Mouse (Mus musculus) ZHBTc4 (cell line): ENCODE results near the gene Tbcc.

Experiments used
- DNase-seq: peaks from one replicate; pipeline ENCODE4 v3.0.0-alpha.2; 2011; ENCODE audit warnings: low read depth, low spot score

Tbcc gene

DNA sequence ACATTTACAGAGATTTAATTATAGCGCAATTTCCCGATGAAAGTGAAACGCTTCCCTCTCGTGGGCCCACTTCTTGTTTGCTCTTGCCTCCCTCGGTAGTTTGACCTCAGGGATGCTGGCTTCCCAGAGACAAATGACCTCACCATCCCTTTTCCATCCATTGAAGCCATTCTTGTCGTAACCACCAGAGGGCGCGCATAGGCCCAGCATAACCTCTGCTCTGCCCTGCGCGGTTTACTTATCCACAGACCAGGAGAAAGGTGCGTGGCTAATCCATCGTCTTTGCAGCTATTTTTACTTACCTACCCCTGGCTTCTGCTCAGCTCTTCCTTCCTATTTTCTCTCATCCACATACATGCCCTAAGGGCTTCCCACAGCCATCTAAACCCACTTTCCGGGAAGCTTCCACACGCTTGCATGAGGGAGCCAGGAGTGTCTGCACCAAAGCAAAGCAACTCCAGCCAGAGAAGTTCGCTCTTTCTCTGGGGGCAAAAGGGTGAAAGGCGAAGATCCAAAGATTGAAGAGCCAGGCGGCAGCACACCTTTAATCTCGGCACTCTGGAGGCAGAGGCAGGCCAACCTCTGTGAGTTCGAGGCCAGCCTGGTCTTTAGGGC is 13.5 kb downstream of the Tbcc start:
- DNase-seq: peak; percentile 93

DNA sequence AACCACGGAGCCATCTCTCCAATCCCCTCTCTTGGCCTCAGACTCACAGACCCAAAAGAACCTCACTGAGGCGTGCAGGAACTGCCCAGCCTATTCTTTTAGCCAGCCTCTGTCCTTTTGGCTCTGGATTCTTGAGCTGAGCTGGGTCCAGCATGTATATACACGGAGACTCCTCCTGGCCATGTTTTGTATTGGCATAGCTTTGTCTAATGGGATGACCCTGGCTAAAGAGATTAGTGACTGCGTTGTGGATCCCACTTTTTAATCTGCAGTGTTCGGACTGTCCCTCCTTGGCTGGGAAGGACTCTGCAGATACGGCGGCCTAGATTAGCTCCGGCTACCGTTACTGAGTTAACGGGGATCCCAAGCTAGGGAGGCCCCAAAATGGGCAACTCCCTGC is 19.7 kb downstream of the Tbcc start, which contains the start of gene Prph2:
Gene Prph2 (plus strand): TSS at position 274 of the 400 bp plus-strand sequence.
- no peak for DNase-seq

DNA sequence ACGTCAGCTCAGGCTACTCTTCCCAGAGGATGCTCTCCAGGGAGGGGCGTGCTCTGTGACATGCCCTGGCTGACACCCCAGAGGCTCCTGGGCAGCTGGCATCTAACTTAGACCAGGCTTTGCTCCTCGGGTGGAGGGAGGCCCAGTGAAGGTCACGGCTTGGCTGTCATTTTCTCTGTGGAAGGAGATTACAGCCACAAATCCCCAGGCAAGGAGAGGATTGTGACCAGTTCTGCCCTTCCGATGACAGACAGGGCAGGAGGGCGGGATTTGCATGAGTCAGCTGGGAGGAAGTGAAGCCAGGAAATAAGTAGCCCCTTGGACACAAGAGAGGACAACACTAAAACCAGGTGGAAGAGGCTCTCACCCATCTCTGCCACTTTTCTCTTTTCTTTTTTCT is 21.8 kb downstream of the Tbcc start:
- no peak for DNase-seq

DNA sequence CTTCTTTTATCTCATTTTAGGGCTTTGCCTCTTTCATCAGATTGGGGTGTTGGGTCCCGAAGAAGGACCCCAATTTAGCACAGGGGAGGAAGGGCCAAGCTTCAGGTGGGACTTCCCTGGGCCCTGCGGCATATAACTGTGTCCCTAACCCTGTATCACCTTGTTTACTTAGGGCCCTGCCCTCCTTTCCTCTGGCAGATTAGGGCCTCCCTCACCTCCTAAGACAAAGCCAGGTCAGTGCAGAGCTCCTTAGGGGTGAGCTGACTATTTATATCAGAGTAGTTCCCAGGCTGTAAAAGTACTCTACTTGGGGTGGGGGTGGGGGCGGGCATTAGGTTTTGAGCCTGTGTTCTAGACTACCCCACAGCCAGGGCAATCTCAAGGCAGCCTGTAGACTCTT is 24.6 kb downstream of the Tbcc start:
- DNase-seq: no peak

DNA sequence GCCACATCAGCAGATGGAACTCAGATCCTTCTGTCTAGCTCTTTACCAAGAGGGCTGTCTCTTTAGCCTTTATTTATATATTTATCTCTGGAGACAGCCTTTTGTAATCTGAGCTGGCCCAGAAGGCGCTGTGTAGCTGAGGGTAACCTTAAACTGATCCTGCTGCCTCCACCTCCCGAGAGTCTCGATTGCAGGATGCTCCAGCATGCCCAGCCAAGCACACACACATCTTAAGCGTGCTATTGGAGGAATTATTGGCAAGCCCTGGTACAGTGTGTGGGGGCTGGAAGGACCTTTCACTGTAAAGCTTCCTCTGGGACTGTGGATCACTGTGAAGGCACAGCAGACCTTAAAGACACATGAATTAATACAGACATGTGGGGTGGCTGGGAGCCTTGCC is 28.5 kb downstream of the Tbcc start:
- DNase-seq: no peak

DNA sequence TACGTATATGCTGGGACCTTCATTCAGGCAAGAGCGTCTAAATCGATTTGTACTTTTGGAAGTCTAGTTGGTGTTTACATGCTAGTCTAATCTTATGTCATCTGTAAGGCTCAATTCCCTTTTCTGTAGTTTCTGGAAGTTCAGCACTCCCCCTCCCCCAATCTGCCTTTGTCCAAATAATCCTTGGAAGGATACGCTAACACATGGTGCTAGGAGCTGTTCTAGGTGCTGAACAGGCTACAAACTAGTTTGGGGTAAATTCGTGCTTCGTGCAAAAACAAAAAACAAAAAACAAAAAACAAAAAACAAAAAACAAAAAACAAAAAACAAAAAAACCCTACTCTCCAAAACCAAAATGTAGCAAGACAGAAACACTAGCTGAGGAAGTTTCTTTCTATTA is 30.4 kb downstream of the Tbcc start:
- peak; percentile 64 for DNase-seq

DNA sequence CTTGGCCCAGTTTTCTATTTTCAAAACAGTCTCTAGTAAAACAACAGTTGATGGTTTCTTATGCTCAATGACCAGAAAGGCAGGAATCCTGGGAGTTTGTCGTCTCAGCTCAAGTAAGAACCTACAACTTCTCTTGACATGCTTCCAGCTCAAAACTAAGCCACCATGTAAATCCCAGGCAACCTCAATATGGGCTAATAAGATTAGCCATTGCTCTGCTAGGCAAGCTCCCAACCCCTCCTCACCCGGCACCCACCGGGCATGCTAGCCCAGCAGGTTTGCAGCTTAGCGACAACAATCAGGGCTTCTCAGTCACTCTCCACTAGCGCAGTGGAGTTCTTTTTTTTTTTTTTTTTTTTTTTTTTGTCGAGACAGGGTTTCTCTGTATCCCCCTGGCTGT is 35.7 kb downstream of the Tbcc start:
- DNase-seq: no peak

DNA sequence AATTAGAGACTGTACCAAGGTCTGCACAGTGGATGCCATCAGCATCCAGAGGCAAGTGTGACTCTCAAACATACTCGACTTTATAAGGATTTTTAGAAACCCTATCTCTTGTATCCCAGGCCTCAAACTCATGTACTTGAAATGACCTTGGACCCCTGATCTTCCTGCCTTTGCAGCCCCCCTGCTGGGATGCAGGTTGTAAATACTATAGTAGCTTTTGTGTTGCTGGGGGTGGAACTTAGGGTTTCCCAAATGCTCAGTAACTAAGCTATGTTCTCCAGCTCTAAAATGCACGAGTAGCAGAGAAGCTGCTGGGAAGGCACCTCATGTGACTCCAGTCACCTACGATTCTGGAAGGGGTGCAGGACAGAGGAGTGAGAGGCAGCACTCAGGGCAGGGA is 36.5 kb downstream of the Tbcc start:
- peak; percentile 90 for DNase-seq

DNA sequence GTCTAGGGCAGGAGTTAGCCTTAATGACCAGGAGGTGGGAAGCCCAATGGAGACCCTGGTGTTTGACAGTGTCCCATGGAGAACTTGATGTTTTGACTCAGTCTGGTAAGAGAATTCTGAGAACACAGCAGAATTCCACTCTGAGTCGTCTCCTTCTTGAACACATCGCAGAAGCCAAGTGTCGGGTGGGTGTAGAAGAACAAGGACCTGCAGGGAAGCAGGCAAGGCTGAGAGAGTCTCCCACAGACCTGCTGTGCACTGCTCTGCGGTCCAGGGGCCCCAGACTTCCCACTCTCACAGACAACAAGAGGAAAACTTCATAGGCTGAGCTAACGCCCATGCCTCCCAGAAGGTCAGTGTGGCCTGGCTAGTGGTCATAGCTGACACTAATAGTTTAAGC is 37.3 kb downstream of the Tbcc start:
- no peak for DNase-seq

DNA sequence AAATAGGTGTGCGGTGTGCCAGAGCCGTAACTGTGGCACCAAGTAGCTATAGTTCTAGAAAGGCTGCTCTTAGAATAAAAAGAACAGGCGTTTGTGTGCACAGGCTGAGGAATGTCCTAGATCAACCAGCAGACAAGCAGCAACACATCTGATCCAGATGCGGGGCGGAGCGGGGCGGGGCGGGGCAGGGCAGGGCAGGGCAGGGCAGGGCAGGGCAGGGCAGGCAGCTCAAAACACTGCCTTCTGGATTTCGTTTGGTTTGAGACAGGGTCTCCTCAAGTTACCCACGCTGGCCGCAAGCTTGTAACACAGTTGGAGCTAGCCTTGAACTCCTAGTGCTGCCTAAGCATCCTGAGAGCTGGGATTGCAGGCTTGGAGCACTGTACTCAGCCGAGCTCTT is 38.8 kb downstream of the Tbcc start:
- DNase-seq: peak; percentile 77

DNA sequence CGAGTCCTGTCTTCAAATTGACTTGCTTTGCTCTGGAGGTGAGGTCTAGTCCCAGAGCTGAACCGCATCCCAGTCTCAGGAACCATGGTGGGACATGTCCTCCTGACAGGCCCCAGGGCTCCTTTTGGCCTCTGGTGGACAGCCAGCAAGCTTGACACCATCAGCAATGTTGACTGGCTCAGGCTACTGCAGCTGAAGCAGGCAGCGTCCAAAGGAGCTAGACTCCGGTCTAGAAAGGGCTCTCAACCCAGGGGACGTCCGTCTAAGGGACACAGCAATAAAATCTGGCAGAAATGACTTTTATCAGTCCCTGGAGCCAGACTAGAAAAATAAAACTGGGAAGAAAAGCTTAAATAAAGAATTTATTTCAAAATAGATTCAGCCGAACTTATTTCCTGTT is 39.4 kb downstream of the Tbcc start:
- no peak for DNase-seq

DNA sequence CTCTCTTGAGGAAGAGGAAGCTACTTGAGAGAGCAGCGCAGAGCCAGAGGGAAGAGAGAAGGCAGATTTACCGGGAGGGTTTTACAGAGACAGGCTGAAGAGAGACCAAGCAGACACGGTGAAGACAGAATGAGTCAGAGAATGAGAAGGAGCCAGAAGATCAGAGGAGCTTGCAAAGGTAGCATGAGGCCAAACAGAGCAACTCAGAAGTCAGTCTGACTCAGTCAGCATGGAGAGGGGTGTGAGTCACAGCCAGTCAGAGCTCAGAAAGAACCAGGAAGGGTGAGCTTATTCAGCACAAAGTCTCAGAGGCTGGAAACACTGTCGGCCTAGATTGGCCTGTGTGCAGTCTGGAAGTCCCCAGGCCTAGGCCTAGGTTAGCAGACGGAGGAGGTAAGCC is 42.5 kb downstream of the Tbcc start:
- DNase-seq: no peak

DNA sequence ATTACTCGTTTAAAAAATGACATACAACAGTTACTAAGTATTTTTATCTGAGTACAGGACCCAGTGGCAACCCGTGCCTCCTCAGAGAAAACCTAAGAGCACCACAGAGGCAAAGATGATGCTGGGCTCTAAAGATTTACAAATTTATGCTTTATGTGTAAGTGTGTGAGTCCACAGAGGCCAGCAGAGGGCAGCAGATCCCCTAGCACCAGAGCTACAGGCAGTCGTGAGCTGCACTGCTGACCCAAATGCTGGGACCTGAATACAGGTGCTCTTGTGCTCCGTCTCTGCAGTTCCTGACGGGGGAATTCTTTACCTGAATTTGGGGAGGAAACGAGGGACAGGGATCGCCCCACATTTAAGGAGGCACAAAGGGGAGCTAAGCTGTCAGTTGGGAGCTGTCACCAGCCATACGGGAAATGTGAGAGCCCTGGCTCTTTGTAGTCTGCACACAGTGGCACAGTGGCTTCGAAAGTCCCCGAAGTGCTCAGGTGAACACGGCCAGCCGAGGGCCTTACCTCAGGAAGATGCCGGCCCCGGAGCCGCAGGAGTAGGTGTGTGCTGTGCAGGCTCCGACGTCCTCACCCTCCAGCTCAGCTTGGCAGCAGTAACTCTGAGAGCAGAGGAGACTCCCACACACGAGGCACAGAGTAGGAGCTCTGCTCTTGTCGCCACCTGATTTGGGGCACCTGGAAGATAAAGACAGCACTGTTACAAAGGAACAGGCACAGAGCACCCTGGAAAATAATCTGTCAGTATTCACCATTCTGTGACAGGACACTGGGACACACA is 43.3 kb downstream of the Tbcc start:
- peak; percentile 81 for DNase-seq

DNA sequence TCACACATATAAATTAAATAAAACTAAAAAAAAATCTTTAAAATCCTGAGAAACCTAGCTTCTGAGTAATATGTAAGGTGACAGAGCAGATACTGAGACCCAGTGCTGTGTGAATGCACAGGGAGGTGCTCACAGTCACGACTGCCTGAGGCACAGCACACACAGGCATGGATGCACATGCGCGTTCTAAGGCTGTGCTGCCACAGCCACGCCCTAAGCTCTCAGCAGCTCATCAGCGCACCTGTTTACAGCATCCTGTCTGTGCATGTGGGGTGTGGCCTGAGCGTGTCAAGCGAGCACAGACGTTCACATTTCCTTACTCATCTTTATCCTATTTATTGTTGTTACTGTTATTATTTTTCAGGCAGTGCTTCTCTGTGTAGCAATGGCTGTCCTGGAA is 50.0 kb downstream of the Tbcc start:
- DNase-seq: peak; percentile 67
